Mouse (Mus musculus): ENCODE results near the gene Trpc5. TPM values are rescaled to one million over a fixed set of nuclear protein-coding genes. Genes with fewer than 3 reads are reported as not detected.

Gene Trpc5
- total RNA-seq (2021): 10 to 100 TPM; 42.5 to 45.0 TPM
- long read RNA-seq, full-length matches to known transcripts: 2 of 3 reads
- long read RNA-seq, partial matches to known transcripts: 0 of 3 reads
- long read RNA-seq, other reads (novel, unspliced or antisense): 1 of 3 reads

- no peak for DNase-seq (ENCODE audit: low spot score in 2 of 2)
Measured at GRCm38 (mm10) chrX:144688142-144688206, at the start of gene Trpc5. TSS of gene Trpc5 (minus strand) at chrX:144688180.

- DNase-seq (ENCODE audit: low spot score in 2 of 2): no peak
Measured at GRCm38 (mm10) chrX:144716330-144716729, 28.4 kb upstream of the Trpc5 start.

GRCm38 (mm10) chrX:144689859-144690181 lies 1.8 kb upstream of the Trpc5 start:
- DNase-seq (ENCODE audit: low spot score in 2 of 2): peak in 1 of 2 experiments; percentile 28

- peak; percentile 26 to 30 for DNase-seq (ENCODE audit: low spot score in 2 of 2)
Measured at GRCm38 (mm10) chrX:144689119-144689858, 1.3 kb upstream of the Trpc5 start.

- peak; percentile 15 for DNase-seq (ENCODE audit: low spot score in 2 of 2)
Measured at GRCm38 (mm10) chrX:144688207-144689118, 483 bp upstream of the Trpc5 start, which contains the start of gene Rtl4. TSS of gene Rtl4 (plus strand) at chrX:144688907.

- DNase-seq (ENCODE audit: low spot score in 2 of 2): peak; percentile 7 to 19
Measured at GRCm38 (mm10) chrX:144687742-144688141, 238 bp downstream of the Trpc5 start.

GRCm38 (mm10) chrX:144652196-144652595 lies 35.8 kb downstream of the Trpc5 start:
- DNase-seq (ENCODE audit: low spot score in 2 of 2): no peak

GRCm38 (mm10) chrX:144645394-144645793 lies 42.6 kb downstream of the Trpc5 start:
- DNase-seq (ENCODE audit: low spot score in 2 of 2): no peak

- DNase-seq (ENCODE audit: low spot score in 2 of 2): no peak
Measured at GRCm38 (mm10) chrX:144644756-144645155, 43.2 kb downstream of the Trpc5 start.

GRCm38 (mm10) chrX:144612753-144613152 lies 75.2 kb downstream of the Trpc5 start:
- DNase-seq (ENCODE audit: low spot score in 2 of 2): no peak

- DNase-seq (ENCODE audit: low spot score in 2 of 2): no peak
Measured at GRCm38 (mm10) chrX:144536431-144536830, 151.5 kb downstream of the Trpc5 start.

- no peak for DNase-seq (ENCODE audit: low spot score in 2 of 2)
Measured at GRCm38 (mm10) chrX:144526042-144526441, 161.9 kb downstream of the Trpc5 start.

GRCm38 (mm10) chrX:144523239-144523638 lies 164.7 kb downstream of the Trpc5 start:
- no peak for DNase-seq (ENCODE audit: low spot score in 2 of 2)

- no peak for DNase-seq (ENCODE audit: low spot score in 2 of 2)
Measured at GRCm38 (mm10) chrX:144491394-144491793, 196.6 kb downstream of the Trpc5 start.

- no peak for DNase-seq (ENCODE audit: low spot score in 2 of 2)
Measured at GRCm38 (mm10) chrX:144464416-144464815, 223.6 kb downstream of the Trpc5 start.

- DNase-seq (ENCODE audit: low spot score in 2 of 2): no peak
Measured at GRCm38 (mm10) chrX:144456281-144456680, 231.7 kb downstream of the Trpc5 start, which contains the start of gene Trpc5os. TSS of gene Trpc5os (plus strand) at chrX:144456581.

GRCm38 (mm10) chrX:144423848-144424247 lies 264.1 kb downstream of the Trpc5 start:
- no peak for DNase-seq (ENCODE audit: low spot score in 2 of 2)

- no peak for DNase-seq (ENCODE audit: low spot score in 2 of 2)
Measured at GRCm38 (mm10) chrX:144421091-144421490, 266.9 kb downstream of the Trpc5 start.

- DNase-seq (ENCODE audit: low spot score in 2 of 2): no peak
Measured at GRCm38 (mm10) chrX:144420259-144420658, 267.7 kb downstream of the Trpc5 start.

- DNase-seq (ENCODE audit: low spot score in 2 of 2): no peak
Measured at GRCm38 (mm10) chrX:144408036-144408435, 279.9 kb downstream of the Trpc5 start.

- peak; percentile 51 to 71 for DNase-seq (ENCODE audit: low spot score in 2 of 2)
Measured at GRCm38 (mm10) chrX:144403526-144403925, 284.5 kb downstream of the Trpc5 start.

GRCm38 (mm10) chrX:144374196-144374595 lies 313.8 kb downstream of the Trpc5 start:
- no peak for DNase-seq (ENCODE audit: low spot score in 2 of 2)

GRCm38 (mm10) chrX:144338355-144338754 lies 349.6 kb downstream of the Trpc5 start:
- no peak for DNase-seq (ENCODE audit: low spot score in 2 of 2)
